9 mouse cellular contexts compared by ENCODE assay signal in the genomic region with DNA sequence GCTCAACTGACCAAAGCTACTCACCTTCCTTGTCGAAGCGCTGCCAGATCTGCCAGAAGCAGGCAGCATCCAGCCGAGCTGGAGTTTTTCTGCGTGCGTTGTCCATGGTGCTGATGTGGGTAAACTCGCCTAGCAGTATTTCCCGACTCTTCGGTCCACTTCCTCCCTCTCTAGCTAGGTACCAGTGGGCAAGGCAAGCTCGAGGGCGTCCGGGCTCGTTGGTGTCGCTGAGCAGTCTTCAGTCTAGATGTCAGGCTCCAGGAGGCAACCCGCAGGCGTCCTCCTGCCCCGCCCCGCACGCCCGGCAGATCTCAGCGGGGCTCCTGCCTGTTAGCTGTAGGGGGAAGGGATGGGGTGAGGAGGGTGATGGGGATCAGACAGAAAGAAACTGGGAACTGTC. TPM values are rescaled to one million over a fixed set of nuclear protein-coding genes. Genes with fewer than 3 reads are reported as not detected.
DNase-seq lines count a peak whose midpoint lies in the region; ATAC-seq and TF ChIP-seq lines count a peak whose summit lies in the region.
"Had no signal": no experiment of that assay in that cellular context is flagged by ENCODE, and none has a peak within 500 bp of the region (broad histone marks: within the 10 kb centered on the region; RNA-seq: fewer than 3 reads in every experiment).

A gene (minus strand): TSS at position 287 of the 400 bp plus-strand sequence.

- H3K9ac ChIP-seq in heart, embryonic 11.5 days (ENCODE audit: low read depth, low read length) = no peak within 1 kb of the TSS
- peak within 1 kb of the TSS; percentile 4; the same call in 1 of the 2 replicates for H3K9ac ChIP-seq in forebrain, embryonic 13.5 days
- no peak within 1 kb of the TSS for H3K9ac ChIP-seq in intestine, embryonic 14.5 days (ENCODE audit: low read length)
- H3K9ac ChIP-seq in liver, postnatal 0 days (replicated peaks) = no peak within 1 kb of the TSS
- peak within 1 kb of the TSS; percentile 23; the same call in 1 of the 2 replicates for H3K9ac ChIP-seq in neural tube, embryonic 15.5 days (replicated peaks)

- no peaks in the 10 kb centered on the region for H3K4me1 ChIP-seq in heart, embryonic 11.5 days (ENCODE audit: control insufficient read depth, insufficient read depth, low read length)
- peaks cover 18% of the 10 kb centered on the region for H3K4me1 ChIP-seq in forebrain, embryonic 13.5 days
- no peaks in the 10 kb centered on the region for H3K4me1 ChIP-seq in intestine, embryonic 14.5 days (replicated peaks; ENCODE audit: control insufficient read depth, insufficient read depth, low read length)
- H3K4me1 ChIP-seq in liver, postnatal 0 days (ENCODE audit: insufficient read depth) = no peaks in the 10 kb centered on the region
- peaks cover 12% of the 10 kb centered on the region for H3K4me1 ChIP-seq in neural tube, embryonic 15.5 days

- ATAC-seq in heart, embryonic 11.5 days (replicated peaks; ENCODE audit: insufficient number of reproducible peaks, low FRiP score, low TSS enrichment) = no peak
- ATAC-seq in forebrain, embryonic 13.5 days = 0 out of 2 replicates have a peak, but pooled peaks have one; percentile 34
- peak; percentile 47; the same call in 1 of the 2 replicates for ATAC-seq in intestine, embryonic 14.5 days (replicated peaks; ENCODE audit: low FRiP score, low TSS enrichment, low read depth)
- no peak for ATAC-seq in liver, postnatal 0 days
- ATAC-seq in neural tube, embryonic 15.5 days (ENCODE audit: low FRiP score) = peak; percentile 24; the same call in 1 of the 2 replicates

- DNase-seq in heart, adult 11 months = peak; percentile 83
- DNase-seq in adrenal gland, adult (ENCODE audit: inconsistent age in 2 of 2, low spot score in 1 of 2) = peak; percentile 44 to 82
- peak; percentile 91 for DNase-seq in intestine, embryonic 14.5 days (ENCODE audit: low spot score)
- DNase-seq in liver, postnatal 0 days = peak; percentile 66
- peak; percentile 36 to 78 for DNase-seq in urinary bladder, postnatal 4 days (ENCODE audit: low spot score in 2 of 2)

- H3K4me2 ChIP-seq in heart, embryonic 11.5 days = no peak within 1 kb of the TSS
- H3K4me2 ChIP-seq in forebrain, embryonic 13.5 days = peak within 1 kb of the TSS; percentile 59
- H3K4me2 ChIP-seq in intestine, embryonic 14.5 days (ENCODE audit: low read length) = peak within 1 kb of the TSS; percentile 23
- H3K4me2 ChIP-seq in liver, postnatal 0 days (ENCODE audit: low read depth, low read length) = no peak within 1 kb of the TSS
- peak within 1 kb of the TSS; percentile 70 for H3K4me2 ChIP-seq in neural tube, embryonic 15.5 days

- H3K4me3 ChIP-seq in heart, embryonic 11.5 days (ENCODE audit: low read depth, low read length) = no peak within 1 kb of the TSS
- peak within 1 kb of the TSS; percentile 26 for H3K4me3 ChIP-seq in forebrain, embryonic 13.5 days
- no peak within 1 kb of the TSS for H3K4me3 ChIP-seq in intestine, embryonic 14.5 days (ENCODE audit: low read depth, low read length)
- no peak within 1 kb of the TSS for H3K4me3 ChIP-seq in liver, postnatal 0 days (ENCODE audit: low read depth, low read length)
- peak within 1 kb of the TSS; percentile 36 for H3K4me3 ChIP-seq in neural tube, embryonic 15.5 days (replicated peaks)

- no peaks in the 10 kb centered on the region for H3K36me3 ChIP-seq in heart, embryonic 11.5 days (ENCODE audit: control insufficient read depth, insufficient read depth, low read length)
- no peaks in the 10 kb centered on the region for H3K36me3 ChIP-seq in forebrain, embryonic 13.5 days (ENCODE audit: poor library complexity, severe bottlenecking)
- H3K36me3 ChIP-seq in intestine, embryonic 14.5 days (ENCODE audit: control insufficient read depth, insufficient read depth, low read length) = no peaks in the 10 kb centered on the region
- H3K36me3 ChIP-seq in liver, postnatal 0 days (replicated peaks; ENCODE audit: insufficient read depth, low read length) = no peaks in the 10 kb centered on the region
- no peaks in the 10 kb centered on the region for H3K36me3 ChIP-seq in neural tube, embryonic 15.5 days

- 0 out of 2 replicates have a peak, but pooled peaks have one; percentile 2 for TF ChIP-seq CTCF in liver, postnatal 0 days (IDR thresholded peaks at IDR 0.05; ENCODE audit: low read depth)

- H3K27ac ChIP-seq in heart, embryonic 11.5 days (ENCODE audit: low read depth, low read length) = no peak within 1 kb of the TSS
- no peak within 1 kb of the TSS for H3K27ac ChIP-seq in forebrain, embryonic 13.5 days
- H3K27ac ChIP-seq in intestine, embryonic 14.5 days (ENCODE audit: low read depth) = no peak within 1 kb of the TSS
- no peak within 1 kb of the TSS for H3K27ac ChIP-seq in liver, postnatal 0 days (ENCODE audit: low read depth)
- no peak within 1 kb of the TSS for H3K27ac ChIP-seq in neural tube, embryonic 15.5 days (replicated peaks)

- WGBS in heart, embryonic 11.5 days (ENCODE audit: insufficient replicate concordance) = under 1% methylated on average over 20 of the region's 20 CpGs
- WGBS in forebrain, embryonic 13.5 days = under 1% methylated on average over 20 of the region's 20 CpGs
- 1% methylated on average over 20 of the region's 20 CpGs for WGBS in intestine, embryonic 14.5 days
- WGBS in liver, postnatal 0 days (ENCODE audit: insufficient replicate concordance) = under 1% methylated on average over 20 of the region's 20 CpGs
- WGBS in neural tube, embryonic 15.5 days = under 1% methylated on average over 20 of the region's 20 CpGs

- H3K27me3 ChIP-seq in heart, embryonic 11.5 days (ENCODE audit: control insufficient read depth, insufficient read depth, low read length) = peaks cover 36% of the 10 kb centered on the region
- peaks cover 38% of the 10 kb centered on the region for H3K27me3 ChIP-seq in forebrain, embryonic 13.5 days
- H3K27me3 ChIP-seq in intestine, embryonic 14.5 days (replicated peaks; ENCODE audit: control insufficient read depth, insufficient read depth, low read length) = peaks cover 28% of the 10 kb centered on the region
- H3K27me3 ChIP-seq in liver, postnatal 0 days (ENCODE audit: insufficient read depth, low read length) = peaks cover 16% of the 10 kb centered on the region
- H3K27me3 ChIP-seq in neural tube, embryonic 15.5 days (replicated peaks) = peaks cover 14% of the 10 kb centered on the region

- no peaks in the 10 kb centered on the region for H3K9me3 ChIP-seq in heart, embryonic 11.5 days (replicated peaks; ENCODE audit: control insufficient read depth, low read length)
- H3K9me3 ChIP-seq in forebrain, embryonic 13.5 days (replicated peaks) = no peaks in the 10 kb centered on the region
- H3K9me3 ChIP-seq in intestine, embryonic 14.5 days (ENCODE audit: control insufficient read depth, low read length) = no peaks in the 10 kb centered on the region
- no peaks in the 10 kb centered on the region for H3K9me3 ChIP-seq in liver, postnatal 0 days (ENCODE audit: low read length)
- H3K9me3 ChIP-seq in neural tube, embryonic 15.5 days (replicated peaks) = no peaks in the 10 kb centered on the region

- TF ChIP-seq EP300 in liver, postnatal 0 days (IDR thresholded peaks at IDR 0.05; ENCODE audit: low read depth) = no peak

RNA-seq across cellular contexts. Expression of the gene that starts here (rescaled TPM):
- polyA plus RNA-seq in heart, embryonic 11.5 days (2014; fragmentation: Nextera tagmentation; extraction: Ambion mirVana) = not detected in 2 replicates
- polyA plus RNA-seq in forebrain, embryonic 13.5 days (2015; fragmentation: Nextera tagmentation; extraction: Ambion mirVana) = 2.1 and 2.6 TPM in 2 replicates
- polyA plus RNA-seq in intestine, embryonic 14.5 days (2014; fragmentation: Nextera tagmentation; extraction: Ambion mirVana) = 1.6 and 4.5 TPM in 2 replicates
- polyA plus RNA-seq in liver, postnatal 0 days (2015; fragmentation: Nextera tagmentation; extraction: Ambion mirVana) = not detected in 2 replicates
- 0.77 and 1.3 TPM in 2 replicates for polyA plus RNA-seq in neural tube, embryonic 15.5 days (2015; fragmentation: Nextera tagmentation; extraction: Ambion mirVana)
- polyA plus RNA-seq: lung, embryonic 16.5 days had no signal

Comparison
In these comparisons a context has a peak if more than half of its experiments do, and no peak if none do; other contexts are left out.
1. Peak in DNase-seq in liver, postnatal 0 days; RNA of the gene not detected or under 1 TPM.
2. ATAC-seq: peak in forebrain, embryonic 13.5 days (single experiment), intestine, embryonic 14.5 days (single experiment) and neural tube, embryonic 15.5 days (single experiment); none in heart, embryonic 11.5 days (single experiment) and liver, postnatal 0 days (single experiment).
3. H3K4me2 ChIP-seq: peak in forebrain, embryonic 13.5 days (single experiment), intestine, embryonic 14.5 days (single experiment) and neural tube, embryonic 15.5 days (single experiment); none in heart, embryonic 11.5 days (single experiment) and liver, postnatal 0 days (single experiment).
4. H3K4me3 ChIP-seq: peak in forebrain, embryonic 13.5 days (single experiment) and neural tube, embryonic 15.5 days (single experiment); none in heart, embryonic 11.5 days (single experiment), intestine, embryonic 14.5 days (single experiment) and liver, postnatal 0 days (single experiment).
5. H3K9ac ChIP-seq: peak in forebrain, embryonic 13.5 days (single experiment) and neural tube, embryonic 15.5 days (single experiment); none in heart, embryonic 11.5 days (single experiment), intestine, embryonic 14.5 days (single experiment) and liver, postnatal 0 days (single experiment).
6. Peak in every context shown above with its lines, with median percentiles within 50 percentile points of each other: DNase-seq.